ENCODE assay signal across 13 mouse cellular contexts in the genomic region with DNA sequence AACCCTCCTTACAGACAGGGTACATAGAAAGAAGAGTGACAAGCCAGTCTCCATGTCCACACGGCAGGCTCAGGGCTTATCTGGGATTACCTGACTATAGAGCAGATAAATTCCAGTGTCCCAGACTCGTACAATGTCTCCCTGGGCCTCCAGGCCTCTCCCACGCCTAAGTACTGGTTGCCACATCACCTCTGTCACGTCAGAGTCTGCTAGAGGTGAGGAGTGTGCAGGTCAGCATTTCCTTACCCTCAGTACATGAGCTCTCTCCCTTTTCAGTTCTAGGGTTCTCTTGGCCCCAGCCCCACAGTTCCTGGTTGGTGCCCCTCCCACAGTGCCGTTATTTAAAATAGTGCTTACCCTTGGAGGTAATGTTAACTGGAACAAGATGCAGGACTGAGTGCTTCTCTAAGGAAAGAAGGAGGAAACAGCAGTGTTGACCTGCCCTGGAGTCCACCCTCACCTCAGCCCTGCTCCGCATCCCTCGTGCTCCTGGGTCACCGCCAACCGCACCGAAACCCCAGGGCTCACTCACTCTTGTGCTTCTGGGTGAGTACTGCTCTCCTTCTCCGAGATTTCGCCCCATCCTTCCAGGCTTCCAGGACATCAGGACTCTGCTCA. TPM values are rescaled to one million over a fixed set of nuclear protein-coding genes. Genes with fewer than 3 reads are reported as not detected.
DNase-seq lines count a peak whose midpoint lies in the region; ATAC-seq lines count a peak whose summit lies in the region.
"Had no signal": no experiment of that assay in that cellular context is flagged by ENCODE, and none has a peak within 500 bp of the region (broad histone marks: within the 10 kb centered on the region; RNA-seq: fewer than 3 reads in every experiment).

No protein-coding gene starts in this region.

- peak; percentile 42 to 48 for DNase-seq in cerebellum, postnatal 10 days
- no peak for DNase-seq in cerebellum, adult 9-10 months
- peak; percentile 40 for DNase-seq in kidney, adult 9 months
- no peak for DNase-seq in kidney, adult 18-20 months
- DNase-seq in embryonic facial prominence, embryonic 14.5 days (ENCODE audit: low spot score), result no peak
- peak; percentile 79 for DNase-seq in lung, postnatal 36 days
- no peak for DNase-seq in gastrocnemius, postnatal 14 days
- DNase-seq in frontal cortex, postnatal 25 days (ENCODE audit: low spot score in 2 of 2), result no peak
- DNase-seq: B cell, adult 2 months; right cerebral cortex, adult 18-20 months had no signal

- intact Hi-C loops in gastrocnemius, postnatal 14 days (cut with DNase I; ENCODE audit: low total_unique reads), result no loop called here

- no peaks in the 10 kb centered on the region for H3K27me3 ChIP-seq in embryonic facial prominence, embryonic 14.5 days (replicated peaks; ENCODE audit: control insufficient read depth, insufficient read depth, low read length)
- H3K27me3 ChIP-seq: heart, embryonic 15.5 days; stomach, embryonic 15.5 days had no signal

- H3K27ac ChIP-seq in embryonic facial prominence, embryonic 14.5 days (replicated peaks; ENCODE audit: low read depth, low read length), result peak overlapping the region; percentile 97

- H3K4me3 ChIP-seq in embryonic facial prominence, embryonic 14.5 days (ENCODE audit: low read depth, low read length), result no peak overlapping the region
- H3K4me3 ChIP-seq: heart, embryonic 15.5 days; myocyte; stomach, embryonic 15.5 days had no signal

- no peaks in the 10 kb centered on the region for H3K9me3 ChIP-seq in embryonic facial prominence, embryonic 14.5 days (ENCODE audit: control insufficient read depth, low read length)
- H3K9me3 ChIP-seq: heart, embryonic 15.5 days; stomach, embryonic 15.5 days had no signal

- no peak for ATAC-seq in embryonic facial prominence, embryonic 14.5 days (ENCODE audit: low read depth)

- H3K36me3 ChIP-seq in embryonic facial prominence, embryonic 14.5 days (ENCODE audit: control insufficient read depth, insufficient read depth, low read length), result peaks cover 8% of the 10 kb centered on the region; the same call in 1 of the 2 replicates

- H3K9ac ChIP-seq in embryonic facial prominence, embryonic 14.5 days (ENCODE audit: low read depth, low read length), result 0 out of 2 replicates have a peak overlapping the region, but pooled peaks have one; percentile 63
- H3K9ac ChIP-seq: heart, embryonic 15.5 days; stomach, embryonic 15.5 days had no signal

- H3K4me1 ChIP-seq in embryonic facial prominence, embryonic 14.5 days (ENCODE audit: control insufficient read depth, insufficient read depth, low read length), result peaks cover 36% of the 10 kb centered on the region

- no peak overlapping the region for H3K4me2 ChIP-seq in embryonic facial prominence, embryonic 14.5 days (ENCODE audit: low read depth, low read length)
- H3K4me2 ChIP-seq: heart, embryonic 15.5 days; stomach, embryonic 15.5 days had no signal

- WGBS in embryonic facial prominence, embryonic 14.5 days, result 80% methylated on average over 12 of the region's 12 CpGs

RNA-seq across cellular contexts. Expression of gene Tnfsf13, which starts 1.3 kb away (rescaled TPM):
- 0.37 and 0.49 TPM in 2 replicates for polyA plus RNA-seq in embryonic facial prominence, embryonic 14.5 days (2014; fragmentation: Nextera tagmentation; extraction: Ambion mirVana)
- 1 to 10 TPM; 1.3 to 1.8 TPM for total RNA-seq in gastrocnemius, postnatal 14 days (2021)

RNA-seq across cellular contexts. Expression of gene Senp3, which starts 2.4 kb away (rescaled TPM):
- polyA plus RNA-seq in embryonic facial prominence, embryonic 14.5 days (2014; fragmentation: Nextera tagmentation; extraction: Ambion mirVana), result 73.6 and 88.4 TPM in 2 replicates
- 10 to 100 TPM; 22.4 to 23.2 TPM for total RNA-seq in gastrocnemius, postnatal 14 days (2021)

RNA-seq across cellular contexts. Expression of gene Tnfsf12, which starts 11.4 kb away (rescaled TPM):
- 13.0 and 16.6 TPM in 2 replicates for polyA plus RNA-seq in embryonic facial prominence, embryonic 14.5 days (2014; fragmentation: Nextera tagmentation; extraction: Ambion mirVana)
- total RNA-seq in gastrocnemius, postnatal 14 days (2021), result 10 to 100 TPM; 14.0 to 14.8 TPM

RNA-seq across cellular contexts. Expression of gene Tnfsfm13, which starts 11.7 kb away (rescaled TPM):
- polyA plus RNA-seq in embryonic facial prominence, embryonic 14.5 days (2014; fragmentation: Nextera tagmentation; extraction: Ambion mirVana), result 6.0 and 6.6 TPM in 2 replicates
- 1 to 10 TPM; 2.2 to 3.0 TPM for total RNA-seq in gastrocnemius, postnatal 14 days (2021)

RNA-seq across cellular contexts. Expression of gene Eif4a1, which starts 12.0 kb away (rescaled TPM):
- 525 and 575 TPM in 2 replicates for polyA plus RNA-seq in embryonic facial prominence, embryonic 14.5 days (2014; fragmentation: Nextera tagmentation; extraction: Ambion mirVana)
- 100 to 1,000 TPM; 141 to 170 TPM for total RNA-seq in gastrocnemius, postnatal 14 days (2021)

Comparison
In these comparisons a context has a peak if more than half of its experiments do, and no peak if none do; other contexts are left out.
1. DNase-seq: peak in cerebellum, postnatal 10 days (2 of 2), kidney, adult 9 months (single experiment) and lung, postnatal 36 days (single experiment); none in cerebellum, adult 9-10 months (single experiment), kidney, adult 18-20 months (single experiment), embryonic facial prominence, embryonic 14.5 days (single experiment), gastrocnemius, postnatal 14 days (single experiment) and frontal cortex, postnatal 25 days (0 of 2).